Mouse (Mus musculus): ENCODE measurements around the gene Tnrc18.

DNA sequence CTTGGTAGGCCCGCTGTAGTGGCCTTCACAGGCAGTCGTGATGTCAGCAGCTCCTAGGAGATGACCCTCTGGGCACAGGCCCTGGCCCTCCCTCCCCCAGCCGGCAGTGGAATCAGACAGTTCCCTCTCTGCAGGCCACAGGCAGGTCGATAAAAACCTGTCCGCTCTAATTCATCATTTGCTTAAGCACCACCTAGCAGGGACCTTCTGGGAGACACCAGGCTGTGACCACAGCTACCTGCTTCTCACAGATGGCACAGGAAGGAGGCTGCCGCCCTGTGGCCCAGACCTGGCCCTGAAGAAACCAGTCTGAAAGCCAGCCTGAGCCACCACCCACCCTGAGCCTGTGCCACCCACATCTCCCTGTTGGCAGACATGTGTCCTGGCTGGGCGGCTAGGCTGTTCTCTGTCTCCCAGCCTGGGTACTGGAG, 139.3 kb downstream of the Tnrc18 start:
- TF ChIP-seq CTCF (IDR thresholded peaks at IDR 0.05; ENCODE audit: borderline replicate concordance, control insufficient read depth, extremely low read depth, insufficient read depth, low read length, poor library complexity) (no peak), POLR2A (IDR thresholded peaks at IDR 0.05; ENCODE audit: control insufficient read depth, extremely low read depth, insufficient read depth, low read length, poor library complexity) (no peak)
